Mouse (Mus musculus): Measurements from ENCODE around the gene Lrch3.
"Not testable (repeated sequence)": the region's sequence is repeated elsewhere in the genome, so short reads cannot be mapped to it uniquely, and the experiment has no call there.

Lrch3 gene

GRCm38 (mm10) chr16:32913937-32914881 is at the start of gene Lrch3:
TSS of gene Lrch3 (plus strand) at chr16:32914100.
- DNase-seq (ENCODE audit: extremely low spot score, low spot score), result peak; percentile 99

- DNase-seq (ENCODE audit: extremely low spot score, low spot score), result no peak
These were observed 48.5 kb upstream of the Lrch3 start for GRCm38 (mm10) chr16:32865401-32865800.

- DNase-seq (ENCODE audit: extremely low spot score, low spot score), result no peak
These were observed 47.2 kb upstream of the Lrch3 start for GRCm38 (mm10) chr16:32866713-32867112.

GRCm38 (mm10) chr16:32867919-32868552 is 45.9 kb upstream of the Lrch3 start:
- peak; percentile 87 for DNase-seq (ENCODE audit: extremely low spot score, low spot score)

- no peak for DNase-seq (ENCODE audit: extremely low spot score, low spot score)
These were observed 43.7 kb upstream of the Lrch3 start for GRCm38 (mm10) chr16:32870231-32870630.

- no peak for DNase-seq (ENCODE audit: extremely low spot score, low spot score)
These were observed 40.5 kb upstream of the Lrch3 start for GRCm38 (mm10) chr16:32873366-32873765.

GRCm38 (mm10) chr16:32875281-32875680 is 38.6 kb upstream of the Lrch3 start:
- not testable (repeated sequence) for DNase-seq (ENCODE audit: extremely low spot score, low spot score)

GRCm38 (mm10) chr16:32875847-32876246 is 38.1 kb upstream of the Lrch3 start:
- DNase-seq (ENCODE audit: extremely low spot score, low spot score), result no peak

- DNase-seq (ENCODE audit: extremely low spot score, low spot score), result no peak
These were observed 37.1 kb upstream of the Lrch3 start for GRCm38 (mm10) chr16:32876831-32877230.

GRCm38 (mm10) chr16:32877343-32878156 is 36.4 kb upstream of the Lrch3 start, which contains the start of the genes Fyttd1 and Rubcn:
TSS of gene Fyttd1 (plus strand) at chr16:32877500.
TSS of gene Rubcn (minus strand) at chr16:32877766.
- peak; percentile 94 for DNase-seq (ENCODE audit: extremely low spot score, low spot score)

GRCm38 (mm10) chr16:32878157-32878598 is 35.7 kb upstream of the Lrch3 start:
- no peak for DNase-seq (ENCODE audit: extremely low spot score, low spot score)

GRCm38 (mm10) chr16:32878972-32879926 is 34.7 kb upstream of the Lrch3 start:
- peak; percentile 18 for DNase-seq (ENCODE audit: extremely low spot score, low spot score)

- DNase-seq (ENCODE audit: extremely low spot score, low spot score), result no peak
These were observed 32.4 kb upstream of the Lrch3 start for GRCm38 (mm10) chr16:32881538-32881937.

- DNase-seq (ENCODE audit: extremely low spot score, low spot score), result no peak
These were observed 25.9 kb upstream of the Lrch3 start for GRCm38 (mm10) chr16:32887996-32888395.

GRCm38 (mm10) chr16:32889881-32890280 is 24.0 kb upstream of the Lrch3 start:
- no peak for DNase-seq (ENCODE audit: extremely low spot score, low spot score)

GRCm38 (mm10) chr16:32896126-32896525 is 17.8 kb upstream of the Lrch3 start:
- no peak for DNase-seq (ENCODE audit: extremely low spot score, low spot score)

GRCm38 (mm10) chr16:32901360-32902050 is 12.4 kb upstream of the Lrch3 start:
- no peak for DNase-seq (ENCODE audit: extremely low spot score, low spot score)

GRCm38 (mm10) chr16:32902051-32902428 is 11.9 kb upstream of the Lrch3 start:
- DNase-seq (ENCODE audit: extremely low spot score, low spot score), result no peak

GRCm38 (mm10) chr16:32906186-32906585 is 7.7 kb upstream of the Lrch3 start:
- no peak for DNase-seq (ENCODE audit: extremely low spot score, low spot score)

- no peak for DNase-seq (ENCODE audit: extremely low spot score, low spot score)
These were observed 7.2 kb upstream of the Lrch3 start for GRCm38 (mm10) chr16:32906727-32907126.
